Mouse (Mus musculus): ENCODE results near the gene Fgfr2.

GRCm38 (mm10) chr7:132679117-132679516, 444.0 kb downstream of the Fgfr2 start:
- TF ChIP-seq POLR2A (IDR thresholded peaks at IDR 0.05; ENCODE audit: borderline replicate concordance, extremely low read depth, low read depth, low read length) (no peak), CTCF (IDR thresholded peaks at IDR 0.05; ENCODE audit: insufficient read depth, low read length) (no peak)
